Mouse (Mus musculus) liver, adult 2 months (tissue): ENCODE results near the gene Nog.

Source experiments
- CTCF ChIP-seq: fragments of 200-500 bp; IDR thresholded peaks from 2 replicates; pipeline ENCODE4 v1.5.1; 2011; ENCODE audit warnings: low read depth, low read length, control low read depth
- POLR2A ChIP-seq: fragments of 200-500 bp; IDR thresholded peaks from 2 replicates; pipeline ENCODE4 v1.6.1; 2011; ENCODE audit warnings: low read length, control low read depth; ENCODE audit not compliant: insufficient read depth; ENCODE audit errors: extremely low read depth

- TF ChIP-seq POLR2A (no peak), CTCF (no peak)
Observed at GRCm38 (mm10) chr11:89265080-89265479, 37.1 kb downstream of the Nog start.
